ENCODE assay signal across 29 mouse cellular contexts in the genomic region with DNA sequence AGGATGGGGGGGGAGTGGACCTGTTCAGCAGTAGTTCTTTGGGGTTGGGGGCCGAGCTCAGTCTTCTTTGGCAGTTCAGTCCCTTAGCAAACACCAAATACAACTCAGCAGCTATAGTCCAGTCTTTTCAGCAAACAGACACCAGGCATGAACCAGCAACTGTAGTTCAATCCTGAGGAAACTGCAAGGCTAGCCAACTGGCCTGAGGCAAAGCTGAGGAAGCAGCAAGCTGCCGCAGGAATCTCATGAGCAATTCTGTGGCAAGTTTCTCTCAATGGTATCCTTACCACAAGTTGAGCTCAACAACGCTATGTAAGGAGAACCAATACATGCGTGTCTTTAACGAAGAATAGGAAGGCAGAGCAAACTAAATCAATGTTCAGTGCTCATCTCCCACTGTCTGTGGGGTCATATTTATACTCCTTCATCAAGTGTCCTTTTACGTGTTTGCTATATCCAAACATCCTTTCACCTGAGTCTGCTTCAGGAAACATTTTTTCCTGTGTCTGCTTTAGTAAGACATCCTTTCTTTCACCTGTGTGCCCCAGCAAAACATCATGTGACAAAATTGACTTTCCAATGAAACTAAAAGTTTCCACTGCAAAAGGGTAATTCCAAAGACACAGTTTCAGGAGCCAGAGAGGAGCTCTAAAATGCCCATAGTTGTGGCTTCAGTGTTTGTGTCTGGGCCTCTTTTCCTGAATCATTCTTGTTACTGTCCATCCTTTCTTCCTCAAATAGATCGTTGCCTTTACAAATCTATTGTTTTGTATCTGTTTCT. TPM values are rescaled to one million over a fixed set of nuclear protein-coding genes. Genes with fewer than 3 reads are reported as not detected.
DNase-seq lines count a peak whose midpoint lies in the region; ATAC-seq and TF ChIP-seq lines count a peak whose summit lies in the region.
"Had no signal": no experiment of that assay in that cellular context is flagged by ENCODE, and none has a peak within 500 bp of the region (broad histone marks: within the 10 kb centered on the region; RNA-seq: fewer than 3 reads in every experiment).

No protein-coding gene starts in this region.

- no peaks in the 10 kb centered on the region for H3K36me3 ChIP-seq in liver, embryonic 13.5 days
- H3K36me3 ChIP-seq in MEL (ENCODE audit: control insufficient read depth in 1 of 2, insufficient read depth in 2 of 2, low read length in 2 of 2), result peaks cover 0 to 36% of the 10 kb centered on the region in 2 experiments; a peak in 2 of 4 replicates
- no peaks in the 10 kb centered on the region for H3K36me3 ChIP-seq in liver, embryonic 15.5 days (replicated peaks)
- H3K36me3 ChIP-seq in hindbrain, postnatal 0 days (ENCODE audit: insufficient read depth, low read length), result no peaks in the 10 kb centered on the region
- H3K36me3 ChIP-seq: hindbrain, embryonic 13.5 days had no signal

- H3K9me3 ChIP-seq in liver, embryonic 13.5 days (replicated peaks), result no peaks in the 10 kb centered on the region
- H3K9me3 ChIP-seq in MEL (replicated peaks; ENCODE audit: insufficient read depth, low read length), result no peaks in the 10 kb centered on the region
- no peaks in the 10 kb centered on the region for H3K9me3 ChIP-seq in liver, embryonic 15.5 days (replicated peaks)
- H3K9me3 ChIP-seq in hindbrain, postnatal 0 days (ENCODE audit: low read length), result no peaks in the 10 kb centered on the region
- H3K9me3 ChIP-seq: forebrain, embryonic 13.5 days; hindbrain, embryonic 13.5 days had no signal

- DNase-seq in liver, embryonic 13.5 days, result no peak
- DNase-seq in liver, result no peak
- no peak for DNase-seq in MEL (ENCODE audit: low read depth, low spot score)
- DNase-seq in hindbrain, postnatal 0 days (ENCODE audit: low spot score), result no peak
- no peak for DNase-seq in layer of hippocampus, adult 11-12 months (ENCODE audit: low spot score)
- DNase-seq in urinary bladder, postnatal 14 days (ENCODE audit: low spot score), result no peak
- DNase-seq: adrenal gland, adult 2 months; cerebellum, adult 11 months; cerebellum, adult 9-10 months; cerebellum, postnatal 36 days; gastrocnemius, postnatal 25 days; heart, adult 18-20 months; heart, postnatal 4 days; kidney, adult 2 months; kidney, postnatal 4 days; layer of hippocampus, postnatal 36 days; left cerebral cortex, postnatal 4 days; lung, adult 2 months; lung, postnatal 10 days; spleen, adult 18-20 months; thymus, adult 2 months; thymus, postnatal 36 days had no signal

- H3K79me2 ChIP-seq in MEL (ENCODE audit: control insufficient read depth, insufficient read depth, low read length, poor library complexity), result peaks cover 3% of the 10 kb centered on the region

- H3K4me2 ChIP-seq in liver, embryonic 13.5 days, result no peak overlapping the region
- H3K4me2 ChIP-seq in liver, embryonic 15.5 days, result no peak overlapping the region
- no peak overlapping the region for H3K4me2 ChIP-seq in hindbrain, postnatal 0 days (ENCODE audit: low read depth, low read length)
- H3K4me2 ChIP-seq: forebrain, embryonic 13.5 days; heart, embryonic 11.5 days; hindbrain, embryonic 13.5 days; midbrain, embryonic 11.5 days had no signal

- peak overlapping the region; percentile 9; the same call in 1 of the 2 replicates for H3K27ac ChIP-seq in liver, embryonic 13.5 days
- peak overlapping the region; percentile 14; the same call in 1 of the 2 replicates for H3K27ac ChIP-seq in MEL (ENCODE audit: control insufficient read depth, low read depth, low read length)
- H3K27ac ChIP-seq in liver, embryonic 15.5 days (replicated peaks), result peak overlapping the region; percentile 41; the same call in 1 of the 2 replicates
- H3K27ac ChIP-seq in hindbrain, postnatal 0 days, result no peak overlapping the region
- H3K27ac ChIP-seq: forebrain, embryonic 13.5 days; hindbrain, embryonic 13.5 days had no signal

- H3K27me3 ChIP-seq in liver, embryonic 13.5 days, result no peaks in the 10 kb centered on the region
- no peaks in the 10 kb centered on the region for H3K27me3 ChIP-seq in MEL (ENCODE audit: control insufficient read depth in 1 of 2, insufficient read depth in 2 of 2, low read length in 2 of 2)
- no peaks in the 10 kb centered on the region for H3K27me3 ChIP-seq in liver, embryonic 15.5 days
- no peaks in the 10 kb centered on the region for H3K27me3 ChIP-seq in hindbrain, postnatal 0 days (ENCODE audit: insufficient read depth, low read length)
- H3K27me3 ChIP-seq: forebrain, embryonic 13.5 days; hindbrain, embryonic 13.5 days had no signal

- no peak overlapping the region for H3K9ac ChIP-seq in liver, embryonic 13.5 days
- H3K9ac ChIP-seq in MEL (ENCODE audit: control insufficient read depth, low read depth, low read length, poor library complexity, severe bottlenecking), result no peak overlapping the region
- no peak overlapping the region for H3K9ac ChIP-seq in liver, embryonic 15.5 days
- no peak overlapping the region for H3K9ac ChIP-seq in hindbrain, postnatal 0 days (replicated peaks; ENCODE audit: low read length)
- H3K9ac ChIP-seq: forebrain, embryonic 13.5 days; hindbrain, embryonic 13.5 days had no signal

- no peak overlapping the region for H3K4me3 ChIP-seq in liver, embryonic 13.5 days (replicated peaks)
- no peak overlapping the region for H3K4me3 ChIP-seq in MEL (ENCODE audit: control insufficient read depth in 1 of 2, insufficient read depth in 1 of 2, low read depth in 2 of 2, low read length in 2 of 2)
- H3K4me3 ChIP-seq in liver, embryonic 15.5 days (replicated peaks), result no peak overlapping the region
- no peak overlapping the region for H3K4me3 ChIP-seq in hindbrain, postnatal 0 days (ENCODE audit: low read length)
- H3K4me3 ChIP-seq: forebrain, embryonic 13.5 days; hindbrain, embryonic 13.5 days had no signal

- TF ChIP-seq RAD21 in MEL (IDR thresholded peaks at IDR 0.05; ENCODE audit: low read depth, low read length), result no peak

- TF ChIP-seq POLR2A in MEL (IDR thresholded peaks at IDR 0.05; ENCODE audit: control insufficient read depth in 1 of 2, insufficient read depth in 1 of 2, low read depth in 1 of 2, low read length in 2 of 2, poor library complexity in 1 of 2), result no peak

- TF ChIP-seq EP300 in MEL (IDR thresholded peaks at IDR 0.05; ENCODE audit: low read depth in 1 of 2, low read length in 2 of 2), result no peak

- no peak for TF ChIP-seq CTCF in MEL (IDR thresholded peaks at IDR 0.05 in 2 of 3, conservative IDR thresholded peaks at IDR 0.05 in 1 of 3; ENCODE audit: control insufficient read depth in 1 of 3, insufficient read depth in 1 of 3, low read depth in 2 of 3, low read length in 3 of 3, poor library complexity in 1 of 3, severe bottlenecking in 1 of 3)
- no peak for TF ChIP-seq CTCF in hindbrain, postnatal 0 days (IDR thresholded peaks at IDR 0.05; ENCODE audit: low read depth)

- ATAC-seq in liver, embryonic 13.5 days (ENCODE audit: low read depth), result no peak
- ATAC-seq in liver, embryonic 15.5 days (ENCODE audit: insufficient read depth), result no peak
- no peak for ATAC-seq in hindbrain, postnatal 0 days
- ATAC-seq: activated CD4-positive, CD25-positive, alpha-beta regulatory T cell, adult 4 months; forebrain, embryonic 13.5 days; midbrain, embryonic 16.5 days had no signal

- 54% methylated on average over 7 of the region's 7 CpGs for WGBS in liver, embryonic 13.5 days (ENCODE audit: insufficient replicate concordance)
- 50% methylated on average over 7 of the region's 7 CpGs for WGBS in liver, embryonic 15.5 days (ENCODE audit: insufficient replicate concordance)
- WGBS in hindbrain, postnatal 0 days, result 88% methylated on average over 7 of the region's 7 CpGs

- H3K4me1 ChIP-seq in liver, embryonic 13.5 days (replicated peaks), result peaks cover 15% of the 10 kb centered on the region
- peaks cover 14 to 21% of the 10 kb centered on the region in 2 experiments for H3K4me1 ChIP-seq in MEL (ENCODE audit: control insufficient read depth in 1 of 2, insufficient read depth in 2 of 2, low read length in 2 of 2)
- H3K4me1 ChIP-seq in liver, embryonic 15.5 days (replicated peaks), result 0 out of 2 replicates have a peak, but pooled peaks cover 7% of the 10 kb centered on the region
- H3K4me1 ChIP-seq in hindbrain, postnatal 0 days (ENCODE audit: insufficient read depth, low read length), result no peaks in the 10 kb centered on the region
- H3K4me1 ChIP-seq: forebrain, embryonic 13.5 days; hindbrain, embryonic 13.5 days had no signal

TF ChIP-seq in MEL, 35 proteins besides CTCF, POLR2A, EP300 and RAD21:
- TF ChIP-seq POLR2AphosphoS5 (IDR thresholded peaks at IDR 0.05; ENCODE audit: borderline replicate concordance, low read depth, low read length), result no peak
- TF ChIP-seq MXI1 (IDR thresholded peaks at IDR 0.05; ENCODE audit: low read depth, low read length), result no peak
- no peak for TF ChIP-seq MYC (IDR thresholded peaks at IDR 0.05; ENCODE audit: low read depth, low read length)
- no peak for TF ChIP-seq UBTF (IDR thresholded peaks at IDR 0.05; ENCODE audit: borderline replicate concordance, insufficient read depth, low read depth, low read length)
- no peak for TF ChIP-seq CHD2 (IDR thresholded peaks at IDR 0.05; ENCODE audit: low read length)
- no peak for TF ChIP-seq SMC3 (IDR thresholded peaks at IDR 0.05; ENCODE audit: low read depth, low read length)
- TF ChIP-seq ZKSCAN1 (IDR thresholded peaks at IDR 0.05; ENCODE audit: low read depth, low read length), result no peak
- no peak for TF ChIP-seq ZC3H11A (IDR thresholded peaks at IDR 0.05; ENCODE audit: low read depth, low read length)
- no peak for TF ChIP-seq ELF1 (IDR thresholded peaks at IDR 0.05; ENCODE audit: low read depth, low read length)
- no peak for TF ChIP-seq ZMIZ1 (IDR thresholded peaks at IDR 0.05; ENCODE audit: low read depth, low read length)
- no peak for TF ChIP-seq KAT2A (conservative IDR thresholded peaks at IDR 0.05; ENCODE audit: low read depth, low read length)
TF ChIP-seq in MEL: peak in this region for 0.

RNA-seq across cellular contexts. Expression of gene Ssh2, which starts 24.6 kb away (rescaled TPM):
- polyA plus RNA-seq in liver, embryonic 13.5 days (2015; fragmentation: Nextera tagmentation; extraction: Ambion mirVana), result 3.5 and 4.6 TPM in 2 replicates
- 6.3 and 9.7 TPM in 2 replicates for total RNA-seq in MEL (2012; rRNA removed)
- 10 to 100 TPM; 16.5 to 29.2 TPM for polyA plus RNA-seq in MEL (2012; ENCODE audit: insufficient read depth in 1 of 2, insufficient read length in 2 of 2, low read depth in 1 of 2, low replicate concordance in 2 of 2, missing spikeins in 1 of 2)
- 3.9 and 5.1 TPM in 2 replicates for polyA plus RNA-seq in liver, embryonic 15.5 days (2015; fragmentation: Nextera tagmentation; extraction: Ambion mirVana)
- total RNA-seq in hindbrain, postnatal 0 days (2014; rRNA removed), result 30.1 and 30.3 TPM in 2 replicates
- 10.1 and 10.9 TPM in 2 replicates for polyA plus RNA-seq in hindbrain, postnatal 0 days (2015; fragmentation: Nextera tagmentation; extraction: Ambion mirVana)

RNA-seq across cellular contexts. Expression of gene Efcab5, which starts 51.9 kb away (rescaled TPM):
- polyA plus RNA-seq in liver, embryonic 13.5 days (2015; fragmentation: Nextera tagmentation; extraction: Ambion mirVana), result 0.07 and 0.08 TPM in 2 replicates
- total RNA-seq in MEL (2012; rRNA removed), result 0.23 and 0.27 TPM in 2 replicates
- polyA plus RNA-seq in MEL (2012; ENCODE audit: insufficient read depth in 1 of 2, insufficient read length in 2 of 2, low read depth in 1 of 2, low replicate concordance in 2 of 2, missing spikeins in 1 of 2), result under 1 TPM in 1 of 2 experiments, not detected in 1; 0.29 TPM
- polyA plus RNA-seq in liver, embryonic 15.5 days (2015; fragmentation: Nextera tagmentation; extraction: Ambion mirVana), result 0.09 and 0.24 TPM in 2 replicates
- 0.78 and 0.93 TPM in 2 replicates for total RNA-seq in hindbrain, postnatal 0 days (2014; rRNA removed)
- polyA plus RNA-seq in hindbrain, postnatal 0 days (2015; fragmentation: Nextera tagmentation; extraction: Ambion mirVana), result 0.51 and 0.76 TPM in 2 replicates
